Mouse (Mus musculus) CH12.LX (cell line): ENCODE measurements around the gene Myh3. TPM values are rescaled to one million over a fixed set of nuclear protein-coding genes. Genes with fewer than 3 reads are reported as not detected.

ENCODE experiments used
- DNase-seq: peaks from one replicate; pipeline ENCODE4 v3.0.0-alpha.2; 2013; ENCODE audit errors: extremely low read depth
- H3K27ac ChIP-seq: 2 replicates; pipeline ENCODE4 v1.5.1; 2012; ENCODE audit warnings: low read depth, mild to moderate bottlenecking, control low read depth, moderate library complexity; ENCODE audit not compliant: insufficient read depth
- H3K27me3 ChIP-seq: replicated peaks from 2 replicates; pipeline ENCODE3; 2012; ENCODE audit warnings: inconsistent platforms
- H3K36me3 ChIP-seq, 2 experiments: replicated peaks in 1 of 2; 2 replicates each; pipeline versions ENCODE3 to v1.6.1; 2012; ENCODE audit warnings: inconsistent platforms in 1 of 2, low read length in 1 of 2, mild to moderate bottlenecking in 1 of 2, mixed read lengths in 1 of 2, moderate library complexity in 1 of 2; ENCODE audit not compliant: control insufficient read depth in 1 of 2, insufficient read depth in 1 of 2
- H3K4me1 ChIP-seq, 2 experiments: 2 replicates each; pipeline ENCODE4 v1.6.1; 2012; ENCODE audit warnings: inconsistent platforms in 1 of 2, moderate library complexity in 1 of 2; ENCODE audit not compliant: insufficient read depth in 2 of 2, control insufficient read depth in 1 of 2
- H3K4me2 ChIP-seq: 2 replicates; pipeline ENCODE4 v1.6.1; 2012; ENCODE audit warnings: low read depth, mild to moderate bottlenecking, control low read depth; ENCODE audit not compliant: poor library complexity, insufficient read depth, severe bottlenecking
- H3K4me3 ChIP-seq, 3 experiments: fragments of 150-350 bp in 1 of 3; sonication (generic) in 1 of 3; replicated peaks in 1 of 3; 2 replicates each; pipeline versions ENCODE3 to v1.5.1; 2011 to 2012; ENCODE audit warnings: low read depth in 2 of 3, low read length in 2 of 3, mild to moderate bottlenecking in 2 of 3, moderate library complexity in 2 of 3, control low read depth in 1 of 3, improper control_type of control experiment in 1 of 3, inconsistent platforms in 1 of 3, mixed read lengths in 1 of 3; ENCODE audit not compliant: poor library complexity in 1 of 3
- H3K79me2 ChIP-seq: replicated peaks from 2 replicates; pipeline ENCODE4 v1.6.1; 2012; ENCODE audit warnings: mild to moderate bottlenecking, moderate library complexity; ENCODE audit not compliant: control insufficient read depth, poor library complexity, insufficient read depth, severe bottlenecking; ENCODE audit errors: extremely low read depth
- H3K9ac ChIP-seq: 2 replicates; pipeline ENCODE4 v1.6.1; 2012; ENCODE audit warnings: low read depth, mild to moderate bottlenecking, control low read depth, moderate library complexity; ENCODE audit not compliant: insufficient read depth
- H3K9me3 ChIP-seq: replicated peaks from 2 replicates; pipeline ENCODE3; 2012; ENCODE audit warnings: low read length, inconsistent platforms, mixed read lengths
- BHLHE40 ChIP-seq: IDR thresholded peaks from 2 replicates; pipeline ENCODE4 v1.6.1; 2011; ENCODE audit warnings: mild to moderate bottlenecking, low read depth, low read length, improper control_type of control experiment
- CHD1 ChIP-seq: IDR thresholded peaks from 2 replicates; pipeline ENCODE4 v1.6.1; 2012; ENCODE audit warnings: low read depth, low read length, improper control_type of control experiment, inconsistent platforms
- CTCF ChIP-seq, 2 experiments: IDR thresholded peaks in 1 of 2; conservative IDR thresholded peaks in 1 of 2; 2 replicates each; pipeline ENCODE4 v1.5.1; 2011 to 2012; ENCODE audit warnings: low read depth in 2 of 2, low read length in 2 of 2, improper control_type of control experiment in 1 of 2, inconsistent platforms in 1 of 2, mild to moderate bottlenecking in 1 of 2, moderate library complexity in 1 of 2
- EP300 ChIP-seq: IDR thresholded peaks from 2 replicates; pipeline ENCODE4 v1.6.1; 2011; ENCODE audit warnings: low read length, improper control_type of control experiment
- JUN ChIP-seq: IDR thresholded peaks from 2 replicates; pipeline ENCODE4 v1.6.1; 2011; ENCODE audit warnings: low read depth, mild to moderate bottlenecking, low read length, improper control_type of control experiment, moderate library complexity; ENCODE audit not compliant: insufficient read depth
- MAFK ChIP-seq: IDR thresholded peaks from 2 replicates; pipeline ENCODE4 v1.6.1; 2011; ENCODE audit warnings: low read length, improper control_type of control experiment; ENCODE audit not compliant: insufficient replicate concordance
- MYC ChIP-seq: IDR thresholded peaks from 2 replicates; pipeline ENCODE4 v1.6.1; 2011; ENCODE audit warnings: low read depth, mild to moderate bottlenecking, improper control_type of control experiment, low read length
- NRF1 ChIP-seq: IDR thresholded peaks from 2 replicates; pipeline ENCODE4 v1.6.1; 2014; ENCODE audit warnings: low read depth, mild to moderate bottlenecking, inconsistent platforms, low read length, improper control_type of control experiment, moderate library complexity
- POLR2A ChIP-seq: IDR thresholded peaks from 2 replicates; pipeline ENCODE4 v1.6.1; 2011; ENCODE audit warnings: low read depth, mild to moderate bottlenecking, improper control_type of control experiment, low read length
- POLR2AphosphoS2 ChIP-seq: IDR thresholded peaks from 2 replicates; pipeline ENCODE4 v1.6.1; 2011; ENCODE audit warnings: low read depth, low read length, improper control_type of control experiment
- RAD21 ChIP-seq: IDR thresholded peaks from 2 replicates; pipeline ENCODE4 v1.6.1; 2011; ENCODE audit warnings: low read depth, mild to moderate bottlenecking, low read length, improper control_type of control experiment, moderate library complexity
- UBTF ChIP-seq: IDR thresholded peaks from 2 replicates; pipeline ENCODE4 v1.6.1; 2012; ENCODE audit warnings: low read depth, mild to moderate bottlenecking, inconsistent platforms, low read length, improper control_type of control experiment, moderate library complexity
- USF1 ChIP-seq: IDR thresholded peaks from 2 replicates; pipeline ENCODE4 v1.6.1; 2014; ENCODE audit warnings: low read depth, mild to moderate bottlenecking, inconsistent platforms, low read length, improper control_type of control experiment
- USF2 ChIP-seq: conservative IDR thresholded peaks from 2 replicates; pipeline ENCODE4 v1.6.1; 2011; ENCODE audit warnings: low read depth, low read length, improper control_type of control experiment
- ZMIZ1 ChIP-seq: IDR thresholded peaks from 2 replicates; pipeline ENCODE4 v1.6.1; 2012; ENCODE audit warnings: low read depth, mild to moderate bottlenecking, inconsistent platforms, low read length, improper control_type of control experiment
- ZNF384 ChIP-seq: IDR thresholded peaks from 2 replicates; pipeline ENCODE4 v1.6.1; 2012; ENCODE audit warnings: low read depth, low read length, improper control_type of control experiment, inconsistent platforms
- dilution Hi-C: fragments of 300-500 bp; cut with MboI; formaldehyde crosslinking; loops from 2 replicates; pipeline ENCODE4 v1.14.3; 2020; ENCODE audit warnings: low sequenced_read_pairs; ENCODE audit not compliant: extremely low pct_unique_long_range_greater_than_20kb, extremely low pct_ligation_motif_present
- in situ Hi-C: fragments of 300-500 bp; cut with MboI; formaldehyde crosslinking; loops from 3 replicates; pipeline ENCODE4 v1.14.3; 2019; ENCODE audit warnings: low sequenced_read_pairs, low pct_ligation_motif_present, low pct_unique_long_range_greater_than_20kb, mixed read lengths
- polyA plus RNA-seq: library from polyadenylated mRNA; unstranded; fragments of >175 nt; gene quantifications from 2 replicates; pipeline ENCODE4 v1.2.1, GENCODE M21; 2012; ENCODE audit warnings: low read depth; ENCODE audit not compliant: insufficient read length
- total RNA-seq, 2 experiments: library from RNA; depleted of rRNA; stranded (reverse); fragments of 300-350 nt in 1 of 2; fragments of >200 nt in 1 of 2; gene quantifications; 2 replicates each; pipeline ENCODE4 v1.2.3; 2012 to 2014

The Myh3 gene
- total and polyA plus RNA-seq, 3 experiments = 0.12 to 0.64 (median 0.26) TPM

DNA sequence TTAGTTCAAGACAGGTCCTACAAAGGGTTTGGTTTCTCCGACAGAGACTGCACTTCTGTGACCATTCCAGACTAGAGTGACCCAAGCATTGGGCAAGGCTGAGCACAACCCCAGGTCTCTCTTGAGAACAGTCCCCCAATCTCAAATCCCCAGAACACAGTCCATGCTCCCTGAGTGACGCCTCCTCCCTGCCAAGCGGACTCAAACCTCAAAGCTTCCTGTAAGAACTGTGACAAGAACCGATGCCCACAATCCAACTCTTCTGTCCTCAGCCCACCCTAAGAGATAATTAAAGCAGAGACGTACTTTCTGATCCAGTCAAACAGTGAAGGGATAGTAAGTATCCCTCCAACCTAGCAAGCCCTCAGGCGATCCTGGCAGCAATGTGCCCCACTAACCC lies 35.3 kb downstream of the Myh3 start:
- Histone ChIP-seq H3K27ac (peak overlapping the region; percentile 89), H3K4me2 (peak overlapping the region; percentile 44), H3K27me3 (no peaks in the 10 kb centered on the region), H3K79me2 (peaks cover 5% of the 10 kb centered on the region; the same call in 1 of the 2 replicates), H3K9ac (peak overlapping the region; percentile 74), H3K9me3 (no peaks in the 10 kb centered on the region), H3K4me1 (peaks cover 12 to 48% of the 10 kb centered on the region in 2 experiments), H3K4me3 (peak overlapping the region; percentile 50 to 59 (median 52)), H3K36me3 (no peaks in the 10 kb centered on the region)
- dilution Hi-C loops = no loop called here
- no peak for DNase-seq
- TF ChIP-seq ZMIZ1 = 0 out of 2 replicates have a peak, but pooled peaks have one; percentile 2
- peak; percentile 22; the same call in 1 of the 2 replicates for TF ChIP-seq CHD1
- TF ChIP-seq USF1 = no peak
- TF ChIP-seq CTCF (conservative IDR thresholded peaks at IDR 0.05 in 1 of 2, IDR thresholded peaks at IDR 0.05 in 1 of 2; ENCODE audit: low read depth in 2 of 2, low read length in 2 of 2) = no peak
- TF ChIP-seq JUN = no peak
- TF ChIP-seq EP300 = no peak
- no peak; the same call in 1 of the 2 replicates for TF ChIP-seq POLR2A
- in situ Hi-C loops = loop anchor here (5.0 kb wide), 3 partner anchors 119 to 529 kb away; no protein-coding TSS in a partner anchor

DNA sequence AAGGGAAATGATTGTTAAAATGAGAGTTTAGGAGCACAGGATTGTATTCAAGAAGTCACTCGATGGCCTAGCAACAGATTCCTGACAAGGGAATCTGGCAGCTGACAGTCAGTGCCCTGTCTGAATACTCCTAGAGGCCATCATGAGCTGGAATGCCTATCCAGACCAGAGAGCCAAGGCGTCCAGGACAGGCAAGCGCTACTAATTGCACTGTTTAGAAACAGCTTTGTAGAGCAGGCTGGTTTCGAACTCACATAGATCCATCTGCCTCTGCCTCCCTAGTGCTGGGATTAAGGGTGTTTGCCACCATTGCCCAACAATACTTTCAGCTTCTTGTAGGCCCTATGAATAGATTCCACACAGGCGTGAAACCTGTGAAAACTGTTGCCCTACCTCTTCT lies 36.2 kb downstream of the Myh3 start:
- peaks cover 5% of the 10 kb centered on the region; the same call in 1 of the 2 replicates for H3K79me2 ChIP-seq
- H3K36me3 ChIP-seq = no peaks in the 10 kb centered on the region
- H3K4me1 ChIP-seq = peaks cover 12 to 48% of the 10 kb centered on the region in 2 experiments
- in situ Hi-C loops (loop anchor here (5.0 kb wide), 3 partner anchors 118 to 528 kb away; no protein-coding TSS in a partner anchor), dilution Hi-C loops (no loop called here)
- TF ChIP-seq ZNF384 (peak; percentile 54; the same call in 1 of the 2 replicates), POLR2A (no peak), ZMIZ1 (no peak)
- TF ChIP-seq, all 38 proteins: peak for 1
- DNase-seq = no peak
- H3K27me3 ChIP-seq = no peaks in the 10 kb centered on the region
- H3K4me3 ChIP-seq = no peak overlapping the region
- H3K9me3 ChIP-seq = no peaks in the 10 kb centered on the region
- peak overlapping the region; percentile 56 for H3K27ac ChIP-seq
- peak overlapping the region; percentile 74 for H3K9ac ChIP-seq
- H3K4me2 ChIP-seq = peak overlapping the region; percentile 5; the same call in 1 of the 2 replicates

DNA sequence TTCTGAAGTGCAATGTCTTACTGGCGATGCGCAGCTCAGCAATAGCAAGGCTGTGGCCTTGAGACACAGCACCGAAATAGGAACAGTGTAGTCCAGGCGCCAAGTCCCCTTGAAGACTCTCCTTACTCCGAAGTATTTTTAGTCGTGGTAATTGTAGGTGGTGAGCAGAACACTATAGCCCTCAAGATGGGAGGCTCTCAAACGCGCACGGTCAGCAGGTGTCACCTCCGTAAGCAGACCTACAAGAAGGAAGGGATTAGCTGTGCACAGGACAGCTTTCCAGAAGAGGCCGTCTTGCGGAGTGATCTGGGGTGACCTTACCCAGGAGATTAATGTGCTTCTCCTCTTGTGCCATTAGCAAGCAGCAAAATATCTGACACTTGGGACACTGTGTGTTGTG lies 36.8 kb downstream of the Myh3 start:
- no peak overlapping the region for H3K4me3 ChIP-seq
- dilution Hi-C loops (no loop called here), in situ Hi-C loops (loop anchor here (5.0 kb wide), 3 partner anchors 117 to 527 kb away; no protein-coding TSS in a partner anchor)
- peaks cover 12 to 52% of the 10 kb centered on the region in 2 experiments for H3K4me1 ChIP-seq
- no peak overlapping the region for H3K9ac ChIP-seq
- no peaks in the 10 kb centered on the region for H3K36me3 ChIP-seq
- peak overlapping the region; percentile 56; the same call in 1 of the 2 replicates for H3K27ac ChIP-seq
- no peak for DNase-seq
- H3K27me3 ChIP-seq = no peaks in the 10 kb centered on the region
- no peaks in the 10 kb centered on the region for H3K9me3 ChIP-seq
- peaks cover 5% of the 10 kb centered on the region; the same call in 1 of the 2 replicates for H3K79me2 ChIP-seq
- no peak overlapping the region for H3K4me2 ChIP-seq
- TF ChIP-seq CTCF (conservative IDR thresholded peaks at IDR 0.05 in 1 of 2, IDR thresholded peaks at IDR 0.05 in 1 of 2; ENCODE audit: low read depth in 2 of 2, low read length in 2 of 2) (no peak), POLR2AphosphoS2 (no peak), RAD21 (no peak), MAFK (no peak), USF2 (no peak), MYC (no peak), UBTF (no peak), NRF1 (no peak), BHLHE40 (no peak)
- TF ChIP-seq, all 38 proteins: peak for 0
